Mouse (Mus musculus) brain, embryonic 14.5 days (tissue): ENCODE results near the gene Gm6657.

Experiments
- CTCF ChIP-seq: fragments of 200-500 bp; IDR thresholded peaks from 2 replicates; pipeline ENCODE4 v1.5.1; 2012; ENCODE audit warnings: inconsistent platforms, mild to moderate bottlenecking, moderate library complexity, borderline replicate concordance; ENCODE audit not compliant: insufficient read depth, insufficient read length; ENCODE audit errors: extremely low read depth
- POLR2A ChIP-seq: fragments of 200-500 bp; IDR thresholded peaks from 2 replicates; pipeline ENCODE4 v1.6.1; 2012; ENCODE audit warnings: mild to moderate bottlenecking, inconsistent platforms, borderline replicate concordance; ENCODE audit not compliant: poor library complexity, insufficient read depth, insufficient read length, severe bottlenecking; ENCODE audit errors: extremely low read depth

GRCm38 (mm10) chr12:78206571-78206960 lies 12.5 kb downstream of the Gm6657 start:
- TF ChIP-seq CTCF (no peak), POLR2A (no peak)
